Mouse (Mus musculus) embryo, embryonic 9.5 days (tissue): ENCODE data around the gene Sphkap.

Experiments used
- DNase-seq: peaks from one replicate; pipeline ENCODE4 v3.0.0-alpha.2; 2017; ENCODE audit errors: extremely low spot score

Gene Sphkap

GRCm38 (mm10) chr1:83297137-83298076, 110.6 kb downstream of the Sphkap start:
- DNase-seq: no peak

- DNase-seq: no peak
Measured at GRCm38 (mm10) chr1:83285866-83286265, 122.1 kb downstream of the Sphkap start.

GRCm38 (mm10) chr1:83277044-83277443, 131.0 kb downstream of the Sphkap start:
- DNase-seq: no peak

DNA sequence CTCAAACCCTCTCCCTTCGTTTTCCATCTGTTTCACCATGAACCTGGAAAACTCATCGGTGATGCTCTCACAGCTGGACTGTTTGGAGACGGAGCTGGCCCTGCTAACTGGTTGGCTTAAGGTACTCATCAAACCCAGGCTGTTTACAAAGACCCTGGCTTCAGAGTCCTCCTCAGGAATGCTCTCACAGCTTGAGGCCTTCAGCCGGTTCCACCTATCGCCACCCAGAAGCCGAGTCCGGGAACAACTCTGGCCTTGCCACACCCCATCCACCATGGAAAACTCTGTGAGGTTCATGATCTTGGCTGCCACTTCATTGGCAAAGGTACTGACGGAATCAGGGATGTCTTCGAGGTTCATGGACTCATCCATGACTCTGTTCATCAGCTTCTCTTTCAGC, 131.4 kb downstream of the Sphkap start:
- no peak for DNase-seq

- DNase-seq: no peak
Measured at GRCm38 (mm10) chr1:83251746-83252145, 156.3 kb downstream of the Sphkap start.

DNA sequence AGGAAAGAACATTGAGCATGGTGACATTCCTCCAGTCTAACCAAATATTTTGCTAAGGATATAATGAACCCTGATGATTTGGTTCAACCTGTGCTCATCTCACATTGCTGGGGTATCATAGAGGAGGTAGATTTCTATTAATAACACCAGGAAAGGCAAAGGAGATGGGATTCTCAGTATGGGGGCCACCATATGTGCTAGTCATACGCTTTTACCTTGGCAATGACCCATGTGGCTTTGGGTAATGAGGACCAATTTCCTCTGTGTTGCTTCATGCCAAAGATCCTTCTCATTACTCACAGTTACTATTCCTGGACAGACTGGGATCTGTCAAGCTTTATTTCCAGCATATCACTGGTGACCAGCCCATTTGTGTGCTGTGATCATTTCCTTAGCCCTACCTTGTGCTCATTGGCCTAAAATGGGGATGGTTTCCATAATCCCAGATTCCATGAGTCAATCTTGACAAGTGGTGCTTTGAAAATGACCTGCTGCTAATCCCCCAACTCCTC, 159.7 kb downstream of the Sphkap start:
- DNase-seq: no peak

DNA sequence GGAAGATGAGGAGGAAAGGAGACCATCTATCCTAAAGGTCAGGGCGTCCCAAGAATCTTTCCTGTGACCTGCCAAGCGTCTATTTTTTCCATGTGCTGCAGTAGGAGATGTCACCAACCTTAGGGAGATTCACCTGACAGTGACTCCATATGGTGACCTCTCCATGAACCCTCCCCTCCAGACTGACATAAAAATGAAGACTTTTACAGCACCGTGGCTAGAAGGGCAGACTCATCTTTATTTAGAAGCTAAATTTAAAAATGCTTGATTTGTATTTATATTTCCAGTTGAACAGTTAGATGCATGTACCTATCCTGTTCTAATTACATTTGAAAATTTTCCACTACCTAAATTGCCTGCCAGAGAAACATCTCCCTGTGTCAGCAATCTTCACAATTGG, 180.1 kb downstream of the Sphkap start:
- no peak for DNase-seq

DNA sequence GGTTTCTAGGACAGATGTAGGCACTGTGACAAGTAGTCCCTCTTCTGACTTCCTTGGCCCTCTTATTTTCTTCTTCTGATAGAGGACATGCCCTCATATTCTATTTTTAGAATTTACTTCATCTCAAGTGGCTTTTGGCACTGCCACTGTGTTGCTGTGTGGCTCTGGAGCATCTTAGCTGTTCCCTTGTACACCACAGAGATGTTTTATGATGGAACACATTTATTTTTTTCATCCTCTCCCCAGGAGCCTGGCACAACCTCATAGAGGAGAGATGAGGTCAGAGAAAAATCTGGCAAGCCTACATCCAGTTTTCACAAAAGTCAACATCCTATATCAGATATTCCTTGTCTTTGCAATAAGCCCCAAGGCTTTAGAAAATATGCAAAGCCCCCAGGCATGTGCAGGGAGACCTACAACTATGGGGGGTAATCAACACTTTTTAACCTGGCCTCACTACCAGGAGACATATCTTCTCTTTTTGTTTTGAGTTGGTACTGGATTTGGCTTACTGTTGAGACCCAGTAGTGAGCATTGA, 183.5 kb downstream of the Sphkap start:
- no peak for DNase-seq

DNA sequence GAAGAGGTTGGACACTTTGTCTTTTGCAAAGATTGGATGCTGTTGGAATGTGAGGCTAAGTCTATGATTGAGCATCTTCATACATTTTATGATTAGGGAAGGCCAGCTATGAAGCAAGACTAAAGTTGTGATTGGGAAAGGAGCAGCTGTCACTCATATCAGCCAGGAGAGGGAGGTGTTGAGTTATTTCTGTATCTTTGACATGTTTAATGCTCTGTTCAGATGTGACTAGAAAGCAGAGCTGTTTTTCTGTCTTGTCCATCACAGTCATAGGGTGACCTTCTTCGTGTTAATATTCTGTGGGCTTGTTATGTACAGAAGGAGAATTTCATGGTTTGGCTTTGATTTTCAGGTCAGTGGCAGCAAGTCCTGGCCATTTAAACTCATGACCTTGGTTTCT, 184.9 kb downstream of the Sphkap start:
- no peak for DNase-seq

GRCm38 (mm10) chr1:83218260-83218659, 189.7 kb downstream of the Sphkap start:
- no peak for DNase-seq

DNA sequence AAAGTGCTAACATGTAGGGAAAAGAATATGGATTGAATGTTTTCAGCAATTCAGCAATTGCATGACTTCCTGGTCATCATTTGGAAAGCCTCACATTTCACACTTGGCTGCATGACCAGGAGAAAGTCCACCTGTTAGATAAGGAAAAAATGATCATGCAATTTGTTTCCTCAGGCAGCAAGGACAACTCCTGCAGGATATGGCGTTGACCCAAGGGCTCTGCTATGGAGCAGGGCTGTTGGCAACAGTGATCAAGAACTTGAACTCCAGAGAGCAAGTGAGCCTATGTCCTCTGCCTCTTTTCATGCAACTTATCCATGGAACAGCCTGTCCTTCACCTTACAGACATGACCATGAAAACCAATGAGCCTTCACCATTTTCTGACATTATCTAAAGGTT, 198.0 kb downstream of the Sphkap start:
- no peak for DNase-seq
